Mouse (Mus musculus) liver, embryonic 16.5 days (tissue): ENCODE results near the gene Fam117b. TPM values are rescaled to one million over a fixed set of nuclear protein-coding genes. Genes with fewer than 3 reads are reported as not detected.
A peak's percentile ranks its signal among the peaks of the same experiment; 100 is the strongest.

ENCODE experiments used
- ATAC-seq: fragments of 200-750 bp; cut with Nextera tagmentation; 2 replicates; pipeline ENCODE4 v1.8.0; 2017; ENCODE audit warnings: low read depth, mild to moderate bottlenecking, moderate number of reproducible peaks, moderate library complexity
- H3K27ac ChIP-seq: fragments of 300-500 bp; sonication (generic); 2 replicates; pipeline ENCODE4 v1.5.1; 2014; ENCODE audit warnings: mild to moderate bottlenecking, low read length
- H3K27me3 ChIP-seq: fragments of 300-500 bp; sonication (generic); 2 replicates; pipeline ENCODE4 v1.6.1; 2014; ENCODE audit warnings: low read depth, low read length, mixed read lengths; ENCODE audit not compliant: control insufficient read depth, insufficient read depth
- H3K36me3 ChIP-seq: fragments of 300-500 bp; sonication (generic); 2 replicates; pipeline ENCODE4 v1.6.1; 2014; ENCODE audit warnings: mild to moderate bottlenecking; ENCODE audit not compliant: control insufficient read depth, insufficient read depth
- H3K4me1 ChIP-seq: fragments of 300-500 bp; sonication (generic); 2 replicates; pipeline ENCODE4 v1.6.1; 2014; ENCODE audit warnings: low read depth, low read length, mixed read lengths; ENCODE audit not compliant: control insufficient read depth
- H3K4me2 ChIP-seq: fragments of 300-500 bp; sonication (generic); 2 replicates; pipeline ENCODE4 v1.6.1; 2014; ENCODE audit warnings: low read depth, low read length, mixed read lengths
- H3K4me3 ChIP-seq: fragments of 300-500 bp; sonication (generic); 2 replicates; pipeline ENCODE4 v1.5.1; 2014; ENCODE audit warnings: low read depth, mild to moderate bottlenecking, low read length
- H3K9ac ChIP-seq: fragments of 300-500 bp; sonication (generic); 2 replicates; pipeline ENCODE4 v1.6.1; 2014; ENCODE audit warnings: low read depth, low read length
- H3K9me3 ChIP-seq: fragments of 300-500 bp; sonication (generic); replicated peaks from 2 replicates; pipeline ENCODE4 v1.6.1; 2016; ENCODE audit warnings: low read length; ENCODE audit not compliant: control insufficient read depth
- WGBS: fragments of 180-500 bp; shearing (Covaris S2); extraction: QIAGEN DNeasy Blood & Tissue Kit; methylation state at CpG from one replicate; pipeline ENCODE4 v1.1.7; 2014; ENCODE audit not compliant: insufficient replicate concordance; 5-methylcytosine and 5-hydroxymethylcytosine counted together
- polyA plus RNA-seq: library from polyadenylated mRNA; unstranded; fragments of >200 nt; fragmentation: Nextera tagmentation; extraction: Ambion mirVana; gene quantifications from 2 replicates; pipeline ENCODE4 v1.2.1, GENCODE M21; 2015

Gene Fam117b
- polyA plus RNA-seq, 1 experiment from 2014 or later: 1.1 TPM

DNA sequence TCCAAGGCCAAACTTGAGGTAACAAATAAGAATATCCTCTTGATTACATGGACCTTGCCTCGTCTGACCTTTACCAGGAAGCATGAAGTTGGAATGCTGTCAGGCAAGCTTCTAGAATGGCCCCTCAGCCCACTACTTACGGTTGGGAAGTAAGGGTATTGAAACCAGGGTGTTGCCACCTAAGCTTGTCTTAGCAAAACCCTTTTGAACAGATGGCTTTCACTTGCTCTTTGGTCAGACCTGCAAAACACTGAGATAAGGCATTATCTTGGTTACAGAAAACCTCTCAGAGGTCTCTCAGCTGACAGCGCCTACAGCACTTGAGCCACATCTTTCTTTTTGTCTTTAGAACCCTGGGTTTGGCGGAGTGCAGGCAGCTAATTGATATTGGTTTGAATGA lies 18.8 kb upstream of the Fam117b start:
- H3K4me3 ChIP-seq: no peak overlapping the region
- peak overlapping the region; percentile 31 for H3K4me2 ChIP-seq
- 22% methylated on average over 4 of the region's 4 CpGs for WGBS
- peak; percentile 74 for ATAC-seq
- H3K4me1 ChIP-seq: peaks cover 16% of the 10 kb centered on the region
- H3K9me3 ChIP-seq: no peaks in the 10 kb centered on the region
- no peak overlapping the region for H3K9ac ChIP-seq
- peak overlapping the region; percentile 18; the same call in 1 of the 2 replicates for H3K27ac ChIP-seq
- no peaks in the 10 kb centered on the region for H3K27me3 ChIP-seq
- no peaks in the 10 kb centered on the region for H3K36me3 ChIP-seq

DNA sequence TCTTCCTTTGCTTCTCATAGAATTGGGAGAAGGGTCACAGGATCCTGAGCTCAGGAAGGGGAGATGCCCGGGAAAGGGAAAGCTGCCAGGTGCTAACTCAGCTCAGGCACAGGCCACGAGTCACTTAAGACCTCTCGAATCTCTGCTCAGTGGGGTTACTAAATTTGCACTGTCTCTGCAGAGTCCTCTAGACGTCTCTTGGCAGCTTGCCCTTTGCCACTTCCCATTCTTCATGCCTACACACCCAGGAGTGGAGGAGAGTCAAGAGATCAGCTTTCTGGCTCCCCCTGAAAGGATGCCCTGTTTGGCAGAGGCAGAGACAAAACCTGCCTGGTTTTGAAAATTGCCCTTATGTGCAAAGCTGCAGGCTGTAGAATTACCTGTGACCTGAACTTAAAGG lies 17.4 kb upstream of the Fam117b start:
- WGBS: 35% methylated on average over 4 of the region's 4 CpGs
- H3K4me3 ChIP-seq: no peak overlapping the region
- H3K9ac ChIP-seq: no peak overlapping the region
- no peaks in the 10 kb centered on the region for H3K9me3 ChIP-seq
- ATAC-seq: no peak
- H3K4me1 ChIP-seq: peaks cover 16% of the 10 kb centered on the region
- no peaks in the 10 kb centered on the region for H3K36me3 ChIP-seq
- no peak overlapping the region for H3K27ac ChIP-seq
- H3K27me3 ChIP-seq: no peaks in the 10 kb centered on the region
- no peak overlapping the region for H3K4me2 ChIP-seq

DNA sequence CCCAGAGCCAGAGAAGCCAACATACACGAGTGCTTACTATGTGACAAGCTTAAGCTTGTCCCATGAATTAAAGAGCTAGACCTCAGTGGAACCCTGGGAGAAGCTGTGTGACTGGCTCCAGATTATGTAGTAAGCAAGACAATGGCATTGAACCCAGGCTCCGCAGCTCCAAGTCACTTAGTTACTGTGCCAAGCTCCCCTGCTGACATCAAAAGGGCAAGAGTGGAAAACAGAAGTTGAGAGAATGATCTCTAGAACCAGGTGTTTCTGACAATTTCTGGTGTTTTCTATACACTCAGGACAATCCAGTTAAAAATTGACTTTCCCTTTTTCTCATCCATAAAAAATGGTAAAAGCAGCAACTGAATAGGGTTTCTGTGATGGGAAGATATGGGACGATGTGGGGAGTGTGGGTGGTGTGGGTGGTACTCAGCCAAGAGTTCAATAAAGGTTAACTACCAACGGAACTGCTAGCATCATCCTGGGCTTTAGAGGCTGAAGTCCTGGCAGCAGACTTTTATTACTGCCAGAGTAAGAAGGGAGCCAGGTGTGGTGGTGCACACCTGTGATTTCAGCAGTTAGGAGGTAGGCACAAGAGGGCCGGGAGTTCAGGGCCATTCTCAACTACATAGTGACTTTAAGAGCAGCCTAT lies 15.5 kb upstream of the Fam117b start:
- peaks cover 19% of the 10 kb centered on the region for H3K4me1 ChIP-seq
- no peaks in the 10 kb centered on the region for H3K27me3 ChIP-seq
- no peak overlapping the region for H3K9ac ChIP-seq
- H3K4me2 ChIP-seq: no peak overlapping the region
- ATAC-seq: no peak
- no peak overlapping the region for H3K4me3 ChIP-seq
- no peaks in the 10 kb centered on the region for H3K9me3 ChIP-seq
- WGBS: 60% methylated on average over 5 of the region's 5 CpGs
- no peak overlapping the region for H3K27ac ChIP-seq
- no peaks in the 10 kb centered on the region for H3K36me3 ChIP-seq

DNA sequence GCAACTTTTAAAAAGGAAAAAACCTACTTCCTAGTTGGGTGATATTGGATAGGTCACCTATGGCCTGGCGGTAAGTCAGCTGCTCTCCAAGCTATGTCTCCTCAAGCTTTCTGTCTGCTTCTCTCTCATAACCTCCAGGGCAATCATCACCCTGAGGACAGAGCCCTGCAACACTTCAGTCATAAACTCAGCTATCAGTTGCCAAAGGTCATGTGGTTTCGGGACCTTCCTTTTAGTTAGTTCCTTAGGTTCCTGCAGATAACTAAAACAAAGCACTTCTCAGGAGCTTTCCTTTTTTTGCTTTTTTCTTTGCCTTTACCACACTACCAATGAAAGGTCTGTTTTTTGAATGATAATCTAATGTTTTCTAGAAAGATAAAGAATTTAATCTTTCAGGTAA lies 13.1 kb upstream of the Fam117b start:
- no peak overlapping the region for H3K9ac ChIP-seq
- no peak overlapping the region for H3K4me2 ChIP-seq
- H3K4me1 ChIP-seq: peaks cover 5% of the 10 kb centered on the region
- no peak for ATAC-seq
- H3K36me3 ChIP-seq: no peaks in the 10 kb centered on the region
- no peak overlapping the region for H3K4me3 ChIP-seq
- H3K27me3 ChIP-seq: no peaks in the 10 kb centered on the region
- H3K9me3 ChIP-seq: no peaks in the 10 kb centered on the region
- WGBS: 46% methylated on average over 2 of the region's 2 CpGs
- no peak overlapping the region for H3K27ac ChIP-seq

DNA sequence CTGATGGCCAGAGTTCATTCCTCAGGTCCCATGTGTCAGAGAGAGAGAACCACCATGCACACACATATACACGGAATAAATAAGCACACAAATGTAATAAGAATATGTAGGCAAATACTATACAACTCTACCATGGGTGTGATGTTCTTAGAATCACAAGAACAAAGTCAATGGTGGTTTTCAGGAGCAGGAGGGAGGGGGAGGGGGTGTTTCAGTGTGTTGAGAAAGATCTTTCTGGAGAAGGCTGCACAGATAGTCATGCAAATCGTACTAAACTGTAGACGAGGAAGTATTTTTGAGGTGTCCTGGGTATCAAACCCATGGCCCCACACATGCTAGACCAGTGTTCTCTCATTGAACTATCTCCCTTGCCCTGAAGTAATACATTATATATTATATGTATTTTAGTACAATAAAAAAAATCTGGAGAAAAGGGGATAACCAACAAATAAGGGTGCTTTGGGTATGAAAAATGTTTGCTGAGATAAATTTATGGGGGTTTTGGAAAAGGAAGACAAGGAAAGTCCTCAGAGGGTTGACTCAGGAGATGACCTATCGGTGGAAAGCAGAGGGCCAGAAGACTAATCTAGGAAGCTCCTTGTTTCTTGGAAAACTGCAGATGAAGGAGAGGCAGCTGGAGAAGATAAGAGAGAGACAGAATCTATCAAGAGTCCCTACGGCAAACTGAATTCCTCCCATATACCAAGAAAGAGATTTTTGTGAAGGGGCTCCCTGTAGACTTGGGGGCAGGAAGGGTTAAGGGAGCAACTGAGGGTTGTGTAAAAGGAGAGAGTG lies 11.5 kb upstream of the Fam117b start:
- no peaks in the 10 kb centered on the region for H3K36me3 ChIP-seq
- no peak overlapping the region for H3K9ac ChIP-seq
- H3K4me3 ChIP-seq: no peak overlapping the region
- H3K4me1 ChIP-seq: peaks cover 6% of the 10 kb centered on the region
- no peaks in the 10 kb centered on the region for H3K9me3 ChIP-seq
- H3K27me3 ChIP-seq: no peaks in the 10 kb centered on the region
- no peak overlapping the region for H3K27ac ChIP-seq
- WGBS: 40% methylated on average over 5 of the region's 5 CpGs
- no peak overlapping the region for H3K4me2 ChIP-seq
- 0 out of 2 replicates have a peak, but pooled peaks have one; percentile 43 for ATAC-seq

DNA sequence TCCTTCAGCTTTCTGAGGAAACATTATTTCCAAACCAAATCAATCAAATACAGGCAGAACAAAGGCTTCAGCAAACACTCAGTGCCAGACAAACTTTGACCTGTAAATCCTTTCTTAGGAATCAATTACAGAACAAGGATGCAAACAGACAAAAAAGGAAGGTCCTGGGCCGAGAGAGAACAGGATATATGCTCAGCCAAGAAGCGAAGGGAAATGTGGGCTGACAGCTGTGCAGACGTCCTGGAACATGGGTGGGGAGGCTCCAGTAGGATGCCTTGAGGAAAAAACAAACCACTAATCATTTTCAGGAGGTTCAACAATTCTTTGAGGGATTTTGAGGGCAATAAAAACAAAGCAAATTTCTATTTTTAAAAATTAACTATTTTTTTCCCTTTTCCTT lies 10.2 kb upstream of the Fam117b start:
- Histone ChIP-seq H3K4me1 (peaks cover 6% of the 10 kb centered on the region), H3K4me3 (no peak overlapping the region), H3K9me3 (no peaks in the 10 kb centered on the region), H3K36me3 (no peaks in the 10 kb centered on the region), H3K9ac (no peak overlapping the region), H3K27me3 (no peaks in the 10 kb centered on the region), H3K27ac (no peak overlapping the region), H3K4me2 (no peak overlapping the region)
- 34% methylated on average over 3 of the region's 3 CpGs for WGBS
- ATAC-seq: 0 out of 2 replicates have a peak, but pooled peaks have one; percentile 21

DNA sequence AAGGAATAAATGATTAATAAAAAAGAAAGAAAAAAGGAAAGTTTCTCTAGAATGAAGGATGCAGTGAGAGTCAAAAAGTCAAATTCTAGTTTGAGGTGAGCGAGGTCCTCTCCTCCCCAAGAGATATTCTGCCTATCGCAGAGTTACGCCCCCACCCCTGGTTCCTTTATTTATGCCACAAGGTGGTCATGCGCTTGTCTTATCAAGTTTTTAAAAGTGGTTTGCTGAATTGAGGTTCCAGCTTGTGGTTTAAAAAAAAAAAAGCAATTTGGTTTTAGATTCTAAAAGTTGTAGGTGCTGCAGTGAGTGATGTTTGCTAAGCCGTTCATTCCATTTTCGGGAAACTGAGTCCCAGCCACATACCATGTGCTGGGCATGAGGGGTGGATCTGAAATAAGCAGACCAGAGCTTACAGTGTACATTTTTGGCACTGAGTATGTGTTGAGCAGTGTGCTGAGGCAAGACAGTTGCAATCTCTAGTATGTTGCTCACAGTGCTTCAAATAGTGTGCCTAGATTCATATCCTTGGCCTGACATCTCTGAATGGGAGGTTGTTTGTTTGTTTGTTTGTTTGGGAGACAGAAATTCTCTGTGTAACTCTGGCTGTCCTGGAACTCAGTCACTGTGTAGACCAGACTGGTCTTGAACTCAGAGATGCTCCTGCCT lies 8.0 kb upstream of the Fam117b start:
- no peak overlapping the region for H3K4me2 ChIP-seq
- peaks cover 6% of the 10 kb centered on the region for H3K4me1 ChIP-seq
- no peak overlapping the region for H3K9ac ChIP-seq
- no peak for ATAC-seq
- no peak overlapping the region for H3K4me3 ChIP-seq
- H3K27me3 ChIP-seq: no peaks in the 10 kb centered on the region
- no peaks in the 10 kb centered on the region for H3K36me3 ChIP-seq
- no peaks in the 10 kb centered on the region for H3K9me3 ChIP-seq
- no peak overlapping the region for H3K27ac ChIP-seq
- WGBS: 45% methylated on average over 6 of the region's 6 CpGs

DNA sequence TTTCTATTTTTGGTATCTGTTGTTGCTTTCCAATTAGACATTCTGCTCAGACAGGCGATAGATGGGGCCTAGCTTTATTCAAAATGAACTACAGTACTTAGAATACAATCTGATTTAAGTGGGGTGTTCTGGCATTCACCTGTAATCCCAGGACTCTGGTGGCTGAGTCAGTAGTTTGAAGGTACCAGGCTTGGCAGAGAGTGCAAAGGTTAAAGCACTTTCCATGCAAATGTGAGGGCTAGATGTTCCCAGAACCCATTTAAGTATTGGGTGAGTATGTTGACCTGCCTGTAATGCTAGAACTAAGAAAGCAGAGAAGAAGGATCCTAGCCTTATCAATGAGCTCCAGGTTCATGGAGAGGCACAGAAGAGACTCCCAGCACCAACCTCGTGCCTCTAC lies 6.9 kb upstream of the Fam117b start:
- H3K4me3 ChIP-seq: no peak overlapping the region
- ATAC-seq: no peak
- no peaks in the 10 kb centered on the region for H3K27me3 ChIP-seq
- H3K4me2 ChIP-seq: no peak overlapping the region
- H3K9me3 ChIP-seq: no peaks in the 10 kb centered on the region
- peaks cover 6% of the 10 kb centered on the region for H3K4me1 ChIP-seq
- WGBS: 45% methylated on average over 2 of the region's 2 CpGs
- H3K36me3 ChIP-seq: no peaks in the 10 kb centered on the region
- no peak overlapping the region for H3K27ac ChIP-seq
- no peak overlapping the region for H3K9ac ChIP-seq
